Mouse (Mus musculus) heart, embryonic 12.5 days (tissue): ENCODE data around the gene Fbxo11. TPM values are rescaled to one million over a fixed set of nuclear protein-coding genes. Genes with fewer than 3 reads are reported as not detected.
A peak's percentile ranks its signal among the peaks of the same experiment; 100 is the strongest.

ENCODE experiments used
- ATAC-seq: fragments of 200-750 bp; cut with Nextera tagmentation; 2 replicates; pipeline ENCODE4 v1.8.0; 2017; ENCODE audit warnings: moderate TSS enrichment, moderate library complexity; ENCODE audit not compliant: insufficient number of reproducible peaks, low FRiP score
- H3K27ac ChIP-seq: fragments of 300-500 bp; sonication (generic); 2 replicates; pipeline ENCODE4 v1.5.1; 2016; ENCODE audit warnings: mild to moderate bottlenecking, moderate library complexity; ENCODE audit not compliant: poor library complexity, severe bottlenecking
- H3K27me3 ChIP-seq: fragments of 300-500 bp; sonication (generic); replicated peaks from 2 replicates; pipeline ENCODE4 v1.6.1; 2016; ENCODE audit warnings: mild to moderate bottlenecking, moderate library complexity
- H3K36me3 ChIP-seq: fragments of 300-500 bp; sonication (generic); 2 replicates; pipeline ENCODE4 v1.6.1; 2016; ENCODE audit warnings: mild to moderate bottlenecking, moderate library complexity
- H3K4me1 ChIP-seq: fragments of 300-500 bp; sonication (generic); replicated peaks from 2 replicates; pipeline ENCODE4 v1.6.1; 2016; ENCODE audit warnings: mild to moderate bottlenecking
- H3K4me2 ChIP-seq: fragments of 300-500 bp; sonication (generic); 2 replicates; pipeline ENCODE4 v1.6.1; 2016; ENCODE audit warnings: mild to moderate bottlenecking, moderate library complexity
- H3K4me3 ChIP-seq: fragments of 300-500 bp; sonication (generic); 2 replicates; pipeline ENCODE4 v1.5.1; 2016; ENCODE audit warnings: mild to moderate bottlenecking
- H3K9ac ChIP-seq: fragments of 300-500 bp; sonication (generic); 2 replicates; pipeline ENCODE4 v1.6.1; 2016; ENCODE audit warnings: mild to moderate bottlenecking, moderate library complexity
- H3K9me3 ChIP-seq: fragments of 300-500 bp; sonication (generic); replicated peaks from 2 replicates; pipeline ENCODE4 v1.6.1; 2016; ENCODE audit warnings: mild to moderate bottlenecking, moderate library complexity
- WGBS: fragments of 180-500 bp; shearing (Covaris S2); methylation state at CpG from one replicate; pipeline ENCODE4 v1.1.7; 2016; 5-methylcytosine and 5-hydroxymethylcytosine counted together
- polyA plus RNA-seq: library from polyadenylated mRNA; unstranded; fragments of >200 nt; fragmentation: Nextera tagmentation; extraction: Ambion mirVana; gene quantifications from 2 replicates; pipeline ENCODE4 v1.2.1, GENCODE M21; 2016

Fbxo11 gene
- polyA plus RNA-seq, 1 experiment from 2014 or later: 13.3 TPM

- no peaks in the 10 kb centered on the region for H3K27me3 ChIP-seq
- no peak overlapping the region for H3K4me2 ChIP-seq
- no peak overlapping the region for H3K9ac ChIP-seq
- no peak for ATAC-seq
- H3K9me3 ChIP-seq: no peaks in the 10 kb centered on the region
- WGBS: 85% methylated on average over 12 of the region's 12 CpGs
- no peak overlapping the region for H3K27ac ChIP-seq
- H3K4me3 ChIP-seq: no peak overlapping the region
- H3K4me1 ChIP-seq: no peaks in the 10 kb centered on the region
- no peaks in the 10 kb centered on the region for H3K36me3 ChIP-seq
Measured at GRCm38 (mm10) chr17:88096809-88097399, 31.8 kb upstream of the Fbxo11 start.

GRCm38 (mm10) chr17:88095517-88096198 lies 30.6 kb upstream of the Fbxo11 start:
- 83% methylated on average over 10 of the region's 10 CpGs for WGBS
- H3K4me3 ChIP-seq: no peak overlapping the region
- no peaks in the 10 kb centered on the region for H3K4me1 ChIP-seq
- H3K9ac ChIP-seq: no peak overlapping the region
- no peak overlapping the region for H3K4me2 ChIP-seq
- H3K36me3 ChIP-seq: no peaks in the 10 kb centered on the region
- no peak overlapping the region for H3K27ac ChIP-seq
- H3K27me3 ChIP-seq: no peaks in the 10 kb centered on the region
- H3K9me3 ChIP-seq: no peaks in the 10 kb centered on the region
- ATAC-seq: no peak

- Histone ChIP-seq H3K9ac (no peak overlapping the region), H3K4me2 (no peak overlapping the region), H3K27ac (no peak overlapping the region), H3K4me1 (no peaks in the 10 kb centered on the region), H3K4me3 (no peak overlapping the region), H3K36me3 (no peaks in the 10 kb centered on the region), H3K27me3 (no peaks in the 10 kb centered on the region), H3K9me3 (no peaks in the 10 kb centered on the region)
- ATAC-seq: no peak
- WGBS: 90% methylated on average over 12 of the region's 12 CpGs
Measured at GRCm38 (mm10) chr17:88094327-88094726, 29.2 kb upstream of the Fbxo11 start.

GRCm38 (mm10) chr17:88093798-88094197 lies 28.7 kb upstream of the Fbxo11 start:
- H3K9ac ChIP-seq: no peak overlapping the region
- no peaks in the 10 kb centered on the region for H3K4me1 ChIP-seq
- H3K27me3 ChIP-seq: no peaks in the 10 kb centered on the region
- WGBS: 85% methylated on average over 10 of the region's 10 CpGs
- H3K4me2 ChIP-seq: no peak overlapping the region
- no peak overlapping the region for H3K4me3 ChIP-seq
- ATAC-seq: no peak
- no peaks in the 10 kb centered on the region for H3K9me3 ChIP-seq
- no peaks in the 10 kb centered on the region for H3K36me3 ChIP-seq
- no peak overlapping the region for H3K27ac ChIP-seq

- no peaks in the 10 kb centered on the region for H3K9me3 ChIP-seq
- H3K4me1 ChIP-seq: no peaks in the 10 kb centered on the region
- no peak for ATAC-seq
- no peaks in the 10 kb centered on the region for H3K27me3 ChIP-seq
- H3K27ac ChIP-seq: no peak overlapping the region
- no peak overlapping the region for H3K9ac ChIP-seq
- 90% methylated on average over 11 of the region's 11 CpGs for WGBS
- no peak overlapping the region for H3K4me3 ChIP-seq
- no peaks in the 10 kb centered on the region for H3K36me3 ChIP-seq
- no peak overlapping the region for H3K4me2 ChIP-seq
Measured at GRCm38 (mm10) chr17:88085976-88086375, 20.9 kb upstream of the Fbxo11 start.

GRCm38 (mm10) chr17:88081446-88081845 lies 16.4 kb upstream of the Fbxo11 start:
- no peak for ATAC-seq
- WGBS: 81% methylated on average over 6 of the region's 6 CpGs
- H3K27ac ChIP-seq: no peak overlapping the region
- H3K27me3 ChIP-seq: no peaks in the 10 kb centered on the region
- H3K36me3 ChIP-seq: no peaks in the 10 kb centered on the region
- H3K9me3 ChIP-seq: no peaks in the 10 kb centered on the region
- H3K9ac ChIP-seq: no peak overlapping the region
- no peak overlapping the region for H3K4me2 ChIP-seq
- no peak overlapping the region for H3K4me3 ChIP-seq
- H3K4me1 ChIP-seq: no peaks in the 10 kb centered on the region

GRCm38 (mm10) chr17:88079771-88080170 lies 14.7 kb upstream of the Fbxo11 start:
- WGBS: 87% methylated on average over 8 of the region's 8 CpGs
- H3K9me3 ChIP-seq: no peaks in the 10 kb centered on the region
- H3K4me3 ChIP-seq: no peak overlapping the region
- no peak overlapping the region for H3K27ac ChIP-seq
- H3K27me3 ChIP-seq: no peaks in the 10 kb centered on the region
- no peak overlapping the region for H3K9ac ChIP-seq
- H3K4me2 ChIP-seq: no peak overlapping the region
- no peaks in the 10 kb centered on the region for H3K36me3 ChIP-seq
- H3K4me1 ChIP-seq: no peaks in the 10 kb centered on the region
- no peak for ATAC-seq

GRCm38 (mm10) chr17:88072047-88072446 lies 7.0 kb upstream of the Fbxo11 start:
- H3K9me3 ChIP-seq: no peaks in the 10 kb centered on the region
- no peak overlapping the region for H3K27ac ChIP-seq
- H3K4me3 ChIP-seq: no peak overlapping the region
- H3K9ac ChIP-seq: no peak overlapping the region
- no peak for ATAC-seq
- H3K4me2 ChIP-seq: no peak overlapping the region
- 71% methylated on average over 7 of the region's 7 CpGs for WGBS
- no peaks in the 10 kb centered on the region for H3K27me3 ChIP-seq
- no peaks in the 10 kb centered on the region for H3K36me3 ChIP-seq
- H3K4me1 ChIP-seq: peaks cover 5% of the 10 kb centered on the region; the same call in 1 of the 2 replicates

- Histone ChIP-seq H3K9me3 (no peaks in the 10 kb centered on the region), H3K27ac (no peak overlapping the region), H3K4me1 (peaks cover 7% of the 10 kb centered on the region; the same call in 1 of the 2 replicates), H3K27me3 (no peaks in the 10 kb centered on the region), H3K9ac (no peak overlapping the region), H3K36me3 (no peaks in the 10 kb centered on the region), H3K4me2 (no peak overlapping the region), H3K4me3 (no peak overlapping the region)
- ATAC-seq: no peak
- WGBS: 91% methylated on average over 7 of the region's 7 CpGs
Measured at GRCm38 (mm10) chr17:88068024-88068719, 3.1 kb upstream of the Fbxo11 start.

- no peak overlapping the region for H3K27ac ChIP-seq
- peak overlapping the region; percentile 24 for H3K4me2 ChIP-seq
- WGBS: 76% methylated on average over 4 of the region's 4 CpGs
- H3K27me3 ChIP-seq: no peaks in the 10 kb centered on the region
- peak overlapping the region; percentile 100 for H3K4me3 ChIP-seq
- ATAC-seq: no peak
- H3K4me1 ChIP-seq: peaks cover 11% of the 10 kb centered on the region
- H3K36me3 ChIP-seq: no peaks in the 10 kb centered on the region
- H3K9ac ChIP-seq: no peak overlapping the region
- no peaks in the 10 kb centered on the region for H3K9me3 ChIP-seq
Measured at GRCm38 (mm10) chr17:88067202-88067901, 2.3 kb upstream of the Fbxo11 start.

GRCm38 (mm10) chr17:88066799-88067198 lies 1.7 kb upstream of the Fbxo11 start:
- Histone ChIP-seq H3K4me1 (peaks cover 11% of the 10 kb centered on the region), H3K27me3 (no peaks in the 10 kb centered on the region), H3K4me2 (peak overlapping the region; percentile 88), H3K9me3 (no peaks in the 10 kb centered on the region), H3K36me3 (no peaks in the 10 kb centered on the region), H3K9ac (peak overlapping the region; percentile 58), H3K4me3 (peak overlapping the region; percentile 100), H3K27ac (peak overlapping the region; percentile 99)
- 10% methylated on average over 9 of the region's 9 CpGs for WGBS
- ATAC-seq: no peak
